Comparison of ENCODE assay signal across 16 mouse cellular contexts in the genomic region with DNA sequence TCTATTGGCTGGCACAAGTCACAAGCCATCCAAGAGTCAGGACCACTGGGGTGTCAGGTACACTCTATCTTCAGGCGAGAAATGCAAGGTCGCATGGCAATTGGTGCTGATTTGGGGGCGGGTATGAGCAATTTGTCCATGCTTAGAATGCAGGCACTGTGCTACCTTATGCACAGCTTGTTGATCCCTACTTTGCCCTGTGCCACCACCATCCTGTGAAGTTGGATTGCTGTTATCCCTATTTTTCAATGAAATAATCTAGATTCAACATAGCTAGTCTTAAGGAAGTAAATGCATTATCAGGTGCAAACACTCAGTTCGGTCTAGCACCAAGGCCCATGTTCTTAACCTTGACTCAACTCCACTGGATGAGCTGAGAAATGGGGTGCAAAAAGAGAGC.
"Had no signal": no experiment of that assay in that cellular context is flagged by ENCODE, and none has a peak within 500 bp of the region (broad histone marks: within the 10 kb centered on the region; RNA-seq: fewer than 3 reads in every experiment).

No protein-coding gene starts in this region.

- H3K4me1 ChIP-seq: neural tube, embryonic 12.5 days; neural tube, embryonic 13.5 days; neural tube, embryonic 15.5 days; stomach, embryonic 15.5 days had no signal

- H3K27me3 ChIP-seq: neural tube, embryonic 12.5 days; neural tube, embryonic 13.5 days; neural tube, embryonic 15.5 days; stomach, embryonic 15.5 days had no signal

- H3K4me3 ChIP-seq: neural tube, embryonic 12.5 days; neural tube, embryonic 13.5 days; neural tube, embryonic 15.5 days; stomach, embryonic 15.5 days had no signal

- H3K27ac ChIP-seq: neural tube, embryonic 12.5 days; neural tube, embryonic 13.5 days; neural tube, embryonic 15.5 days; stomach, embryonic 15.5 days had no signal

- H3K9ac ChIP-seq: neural tube, embryonic 12.5 days; neural tube, embryonic 13.5 days; neural tube, embryonic 15.5 days; stomach, embryonic 15.5 days had no signal

- H3K36me3 ChIP-seq: neural tube, embryonic 12.5 days; neural tube, embryonic 13.5 days; neural tube, embryonic 15.5 days; stomach, embryonic 15.5 days had no signal

- H3K9me3 ChIP-seq: neural tube, embryonic 12.5 days; neural tube, embryonic 13.5 days; neural tube, embryonic 15.5 days; stomach, embryonic 15.5 days had no signal

- H3K4me2 ChIP-seq: neural tube, embryonic 12.5 days; neural tube, embryonic 13.5 days; neural tube, embryonic 15.5 days; stomach, embryonic 15.5 days had no signal

- DNase-seq: retina, postnatal 1 day; right cerebral cortex, adult 18-20 months; right cerebral cortex, postnatal 14 days; right cerebral cortex, postnatal 25 days; right cerebral cortex, postnatal 4 days; spleen, adult 18-20 months; thymus, adult 18-20 months; thymus, adult 2 months; thymus, postnatal 14 days; thymus, postnatal 25 days; thymus, postnatal 36 days; thymus, postnatal 4 days had no signal
